Mouse (Mus musculus): Measurements from ENCODE around the gene Ddx19b. TPM values are rescaled to one million over a fixed set of nuclear protein-coding genes. Genes with fewer than 3 reads are reported as not detected.

Gene Ddx19b
- total RNA-seq, 1 experiment: 25.3 TPM

DNA sequence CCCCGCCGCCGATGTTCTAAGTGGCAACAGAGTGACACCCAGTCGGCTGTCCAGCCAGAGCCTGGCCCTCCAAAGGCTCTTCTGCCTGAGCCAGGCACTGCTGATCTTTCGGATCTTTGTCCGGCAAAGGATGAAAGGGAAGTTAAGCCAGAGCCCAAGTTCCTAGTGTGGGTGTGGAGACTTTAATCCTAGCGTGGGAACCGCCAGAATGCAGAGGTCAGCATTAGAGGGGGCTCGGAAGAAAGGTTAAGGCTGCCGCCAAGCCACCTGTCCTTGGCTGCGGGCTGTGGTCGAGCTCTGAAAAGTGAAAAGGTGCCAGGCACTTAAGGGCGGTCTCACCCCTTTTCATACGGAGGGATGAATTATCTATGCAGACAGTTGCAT, 30.1 kb upstream of the Ddx19b start:
- in situ Hi-C loops (cut with MboI; ENCODE audit: low sequenced_read_pairs in 2 of 2, unreplicated experiment in 2 of 2): no loop called here
- Histone ChIP-seq H3K9ac (ENCODE audit: insufficient read depth, low read depth, low read length, poor library complexity, severe bottlenecking) (peak overlapping the region; percentile 51), H3K4me3 (ENCODE audit: insufficient read depth in 1 of 2, low read depth in 1 of 2, low read length in 2 of 2, poor library complexity in 1 of 2, severe bottlenecking in 1 of 2) (peak overlapping the region; percentile 65 to 72), H3K27ac (ENCODE audit: insufficient read depth, low read depth, low read length, poor library complexity, severe bottlenecking) (no peak overlapping the region), H3K4me1 (ENCODE audit: control insufficient read depth in 2 of 2, insufficient read depth in 2 of 2, low read length in 2 of 2, poor library complexity in 1 of 2) (peaks cover 0 to 10% of the 10 kb centered on the region in 2 experiments; a peak in 1 of 4 replicates), H3K36me3 (ENCODE audit: control insufficient read depth, insufficient read depth, low read length, poor library complexity, severe bottlenecking) (peaks cover 6% of the 10 kb centered on the region; the same call in 1 of the 2 replicates), H3K9me3 (ENCODE audit: control insufficient read depth, insufficient read depth, low read depth, low read length) (no peaks in the 10 kb centered on the region)
- TF ChIP-seq HCFC1 (IDR thresholded peaks at IDR 0.05; ENCODE audit: borderline replicate concordance, insufficient read depth, low read length) (no peak), MAFK (IDR thresholded peaks at IDR 0.05; ENCODE audit: insufficient read depth, low read depth, low read length) (no peak), CHD2 (IDR thresholded peaks at IDR 0.05; ENCODE audit: low read depth, low read length) (no peak), ZC3H11A (IDR thresholded peaks at IDR 0.05; ENCODE audit: borderline replicate concordance, low read depth, low read length) (no peak), ZNF384 (IDR thresholded peaks at IDR 0.05; ENCODE audit: low read depth, low read length) (no peak)
- no peak for DNase-seq (ENCODE audit: low read depth, low spot score)

DNA sequence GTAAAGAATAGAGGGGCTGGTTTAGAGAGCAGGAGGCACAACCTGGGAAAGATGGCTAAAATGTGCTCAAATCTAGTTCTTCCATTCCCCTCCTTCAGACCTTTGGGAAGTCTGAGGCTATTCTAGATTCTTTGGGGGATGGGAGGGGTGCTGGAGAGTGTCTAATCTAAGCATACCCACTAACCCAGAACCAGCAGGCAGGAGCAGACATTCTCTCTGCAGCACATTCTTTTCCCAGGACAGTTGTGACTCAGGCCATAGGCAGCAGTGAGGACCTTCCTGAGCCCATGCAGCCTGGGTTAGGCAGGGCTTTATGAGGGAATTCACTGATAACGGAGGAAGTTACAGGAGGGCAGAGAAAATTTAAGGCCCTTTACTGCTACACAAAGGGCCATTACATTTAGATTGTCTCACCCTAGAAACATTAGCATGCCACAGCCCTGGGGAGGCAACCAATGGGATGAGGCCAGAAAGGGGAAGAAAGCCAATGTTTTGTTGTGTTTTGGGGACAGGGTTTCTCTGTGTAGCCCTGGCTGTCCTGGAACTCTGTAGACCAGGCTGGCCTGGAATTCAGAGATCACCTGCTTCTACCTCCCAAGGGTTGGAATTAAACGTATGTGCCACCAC, 27.5 kb upstream of the Ddx19b start:
- in situ Hi-C loops (cut with MboI; ENCODE audit: low sequenced_read_pairs in 2 of 2, unreplicated experiment in 2 of 2): no loop called here
- DNase-seq (ENCODE audit: low read depth, low spot score): no peak
- H3K27ac ChIP-seq (ENCODE audit: insufficient read depth, low read depth, low read length, poor library complexity, severe bottlenecking): no peak overlapping the region
- H3K9me3 ChIP-seq (ENCODE audit: control insufficient read depth, insufficient read depth, low read depth, low read length): no peaks in the 10 kb centered on the region
- peaks cover 0 to 10% of the 10 kb centered on the region in 2 experiments; a peak in 1 of 4 replicates for H3K4me1 ChIP-seq (ENCODE audit: control insufficient read depth in 2 of 2, insufficient read depth in 2 of 2, low read length in 2 of 2, poor library complexity in 1 of 2)
- H3K36me3 ChIP-seq (ENCODE audit: control insufficient read depth, insufficient read depth, low read length, poor library complexity, severe bottlenecking): peaks cover 23% of the 10 kb centered on the region
- no peak for TF ChIP-seq HCFC1 (IDR thresholded peaks at IDR 0.05; ENCODE audit: borderline replicate concordance, insufficient read depth, low read length)
- no peak for TF ChIP-seq CHD2 (IDR thresholded peaks at IDR 0.05; ENCODE audit: low read depth, low read length)
- no peak for TF ChIP-seq MAFK (IDR thresholded peaks at IDR 0.05; ENCODE audit: insufficient read depth, low read depth, low read length)
- no peak for TF ChIP-seq ZNF384 (IDR thresholded peaks at IDR 0.05; ENCODE audit: low read depth, low read length)
- TF ChIP-seq ZC3H11A (IDR thresholded peaks at IDR 0.05; ENCODE audit: borderline replicate concordance, low read depth, low read length): no peak
- no peak overlapping the region for H3K4me3 ChIP-seq (ENCODE audit: insufficient read depth in 1 of 2, low read depth in 1 of 2, low read length in 2 of 2, poor library complexity in 1 of 2, severe bottlenecking in 1 of 2)
- H3K9ac ChIP-seq (ENCODE audit: insufficient read depth, low read depth, low read length, poor library complexity, severe bottlenecking): no peak overlapping the region

DNA sequence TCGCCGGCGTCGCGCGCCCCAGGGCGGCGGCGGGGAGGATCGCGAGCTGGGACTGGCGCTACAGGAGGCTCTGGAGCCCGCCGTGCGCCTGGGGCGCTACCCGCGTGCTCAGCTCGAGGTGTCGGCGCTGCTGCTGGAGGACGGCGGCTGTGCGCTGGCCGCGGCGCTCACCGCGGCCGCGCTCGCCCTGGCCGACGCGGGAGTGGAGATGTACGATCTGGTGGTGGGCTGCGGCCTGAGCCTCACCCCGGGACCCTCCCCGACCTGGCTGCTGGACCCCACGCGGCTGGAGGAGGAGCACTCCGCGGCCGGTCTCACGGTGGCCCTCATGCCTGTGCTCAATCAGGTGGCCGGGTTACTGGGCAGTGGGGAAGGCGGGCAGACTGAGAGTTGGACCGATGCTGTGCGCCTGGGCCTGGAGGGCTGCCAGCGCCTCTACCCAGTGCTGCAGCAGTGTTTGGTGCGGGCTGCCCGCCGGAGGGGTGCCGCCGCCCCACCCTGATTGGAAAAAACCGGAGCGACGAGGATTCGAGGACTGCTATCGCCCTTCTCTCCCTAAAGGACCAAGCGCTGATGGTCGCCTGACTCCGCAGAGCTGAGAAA, 25.2 kb upstream of the Ddx19b start:
- Histone ChIP-seq H3K9ac (ENCODE audit: insufficient read depth, low read depth, low read length, poor library complexity, severe bottlenecking) (peak overlapping the region; percentile 99), H3K4me3 (ENCODE audit: insufficient read depth in 1 of 2, low read depth in 1 of 2, low read length in 2 of 2, poor library complexity in 1 of 2, severe bottlenecking in 1 of 2) (peak overlapping the region; percentile 90 to 94), H3K4me1 (ENCODE audit: control insufficient read depth in 2 of 2, insufficient read depth in 2 of 2, low read length in 2 of 2, poor library complexity in 1 of 2) (peaks cover 0 to 10% of the 10 kb centered on the region in 2 experiments; a peak in 1 of 4 replicates), H3K36me3 (ENCODE audit: control insufficient read depth, insufficient read depth, low read length, poor library complexity, severe bottlenecking) (peaks cover 45% of the 10 kb centered on the region), H3K9me3 (ENCODE audit: control insufficient read depth, insufficient read depth, low read depth, low read length) (no peaks in the 10 kb centered on the region), H3K27ac (ENCODE audit: insufficient read depth, low read depth, low read length, poor library complexity, severe bottlenecking) (peak overlapping the region; percentile 91)
- DNase-seq (ENCODE audit: low read depth, low spot score): no peak
- no peak for TF ChIP-seq MAFK (IDR thresholded peaks at IDR 0.05; ENCODE audit: insufficient read depth, low read depth, low read length)
- TF ChIP-seq HCFC1 (IDR thresholded peaks at IDR 0.05; ENCODE audit: borderline replicate concordance, insufficient read depth, low read length): no peak
- TF ChIP-seq ZC3H11A (IDR thresholded peaks at IDR 0.05; ENCODE audit: borderline replicate concordance, low read depth, low read length): no peak
- no peak for TF ChIP-seq CHD2 (IDR thresholded peaks at IDR 0.05; ENCODE audit: low read depth, low read length)
- TF ChIP-seq ZNF384 (IDR thresholded peaks at IDR 0.05; ENCODE audit: low read depth, low read length): no peak
- in situ Hi-C loops (cut with MboI; ENCODE audit: low sequenced_read_pairs in 2 of 2, unreplicated experiment in 2 of 2): no loop called here

DNA sequence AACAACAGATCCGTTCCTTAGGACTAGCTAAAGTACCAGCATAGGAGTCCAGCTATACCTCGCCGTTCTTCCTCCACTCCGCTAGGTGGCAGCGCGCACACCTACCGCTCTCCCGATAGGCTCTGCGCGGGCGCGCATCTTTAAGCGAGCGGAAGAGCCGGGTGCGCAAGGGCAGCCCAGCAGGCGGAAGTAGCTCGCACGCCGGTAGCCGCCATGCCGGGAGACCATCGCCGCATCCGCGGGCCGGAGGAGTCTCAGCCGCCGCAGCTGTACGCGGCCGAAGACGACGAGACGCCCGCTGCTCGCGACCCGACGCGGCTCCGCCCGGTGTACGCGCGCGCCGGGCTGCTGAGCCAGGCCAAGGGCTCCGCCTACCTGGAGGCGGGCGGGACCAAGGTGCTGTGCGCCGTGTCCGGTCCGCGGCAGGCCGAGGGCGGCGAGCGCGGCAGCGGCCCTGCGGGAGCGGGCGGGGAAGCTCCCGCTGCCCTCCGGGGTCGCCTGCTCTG, 24.7 kb upstream of the Ddx19b start, which contains the start of gene Exosc6:
Gene Exosc6, plus strand, starts transcription at position 182 of the 506 bp plus-strand sequence.
- peak within 1 kb of the TSS; percentile 99 for H3K9ac ChIP-seq (ENCODE audit: insufficient read depth, low read depth, low read length, poor library complexity, severe bottlenecking)
- peak within 1 kb of the TSS; percentile 91 for H3K27ac ChIP-seq (ENCODE audit: insufficient read depth, low read depth, low read length, poor library complexity, severe bottlenecking)
- TF ChIP-seq HCFC1 (IDR thresholded peaks at IDR 0.05; ENCODE audit: borderline replicate concordance, insufficient read depth, low read length) (peak; percentile 77; the same call in 1 of the 2 replicates), MAFK (IDR thresholded peaks at IDR 0.05; ENCODE audit: insufficient read depth, low read depth, low read length) (no peak), CHD2 (IDR thresholded peaks at IDR 0.05; ENCODE audit: low read depth, low read length) (no peak), ZC3H11A (IDR thresholded peaks at IDR 0.05; ENCODE audit: borderline replicate concordance, low read depth, low read length) (no peak), ZNF384 (IDR thresholded peaks at IDR 0.05; ENCODE audit: low read depth, low read length) (no peak)
- no peaks in the 10 kb centered on the region for H3K9me3 ChIP-seq (ENCODE audit: control insufficient read depth, insufficient read depth, low read depth, low read length)
- peak within 1 kb of the TSS; percentile 90 to 94 for H3K4me3 ChIP-seq (ENCODE audit: insufficient read depth in 1 of 2, low read depth in 1 of 2, low read length in 2 of 2, poor library complexity in 1 of 2, severe bottlenecking in 1 of 2)
- H3K4me1 ChIP-seq (ENCODE audit: control insufficient read depth in 2 of 2, insufficient read depth in 2 of 2, low read length in 2 of 2, poor library complexity in 1 of 2): peaks cover 0 to 9% of the 10 kb centered on the region in 2 experiments; a peak in 1 of 4 replicates
- peak; percentile 92 for DNase-seq (ENCODE audit: low read depth, low spot score)
- H3K36me3 ChIP-seq (ENCODE audit: control insufficient read depth, insufficient read depth, low read length, poor library complexity, severe bottlenecking): peaks cover 48% of the 10 kb centered on the region
- in situ Hi-C loops (cut with MboI; ENCODE audit: low sequenced_read_pairs in 2 of 2, unreplicated experiment in 2 of 2): no loop called here
